Mouse (Mus musculus) myocyte (in vitro differentiated cells): ENCODE measurements around the gene Fgd6. TPM values are rescaled to one million over a fixed set of nuclear protein-coding genes. Genes with fewer than 3 reads are reported as not detected.

ENCODE experiments used
- H3K27me3 ChIP-seq: one replicate; pipeline ENCODE4 v1.6.1; 2011; ENCODE audit not compliant: control insufficient read depth, insufficient read depth, insufficient read length
- H3K36me3 ChIP-seq: one replicate; pipeline ENCODE4 v1.6.1; 2011; ENCODE audit not compliant: control insufficient read depth, insufficient read depth
- H3K4me2 ChIP-seq: one replicate; pipeline ENCODE4 v1.6.1; 2011; ENCODE audit warnings: low read depth, control low read depth
- H3K4me3 ChIP-seq: one replicate; pipeline ENCODE4 v1.5.1; 2011; ENCODE audit warnings: mild to moderate bottlenecking, control low read depth, moderate library complexity
- H3K79me2 ChIP-seq: one replicate; pipeline ENCODE4 v1.6.1; 2011; ENCODE audit not compliant: control insufficient read depth, insufficient read depth
- H3ac ChIP-seq: one replicate; pipeline ENCODE4 v1.6.1; 2011; ENCODE audit not compliant: control insufficient read depth, insufficient read length
- CEBPB ChIP-seq: IDR thresholded peaks from 2 replicates; pipeline ENCODE4 v1.6.1; 2011; ENCODE audit warnings: mild to moderate bottlenecking, moderate library complexity; ENCODE audit not compliant: poor library complexity, insufficient read depth, severe bottlenecking
- E2F4 ChIP-seq: IDR thresholded peaks from one replicate; pipeline ENCODE4 v1.6.1; 2011; ENCODE audit warnings: mild to moderate bottlenecking, control low read depth, moderate library complexity; ENCODE audit not compliant: insufficient read depth
- MAX ChIP-seq: IDR thresholded peaks from one replicate; pipeline ENCODE4 v1.6.1; 2011; ENCODE audit warnings: low read depth, mild to moderate bottlenecking, control low read depth
- MYOD1 ChIP-seq, 3 experiments: IDR thresholded peaks; one replicate each; pipeline ENCODE4 v1.6.1; 2011; ENCODE audit warnings: control low read depth in 2 of 3, low read depth in 2 of 3, mild to moderate bottlenecking in 2 of 3, moderate library complexity in 1 of 3; ENCODE audit not compliant: insufficient read length in 2 of 3, control insufficient read depth in 1 of 3
- MYOG ChIP-seq, 3 experiments: IDR thresholded peaks; one replicate each; pipeline ENCODE4 v1.6.1; 2011; ENCODE audit warnings: control low read depth in 2 of 3, low read depth in 2 of 3, mild to moderate bottlenecking in 2 of 3; ENCODE audit not compliant: insufficient read length in 2 of 3, control insufficient read depth in 1 of 3, insufficient read depth in 1 of 3
- POLR2A ChIP-seq: IDR thresholded peaks from one replicate; pipeline ENCODE4 v1.6.1; 2011; ENCODE audit warnings: low read depth, mild to moderate bottlenecking, control low read depth, moderate library complexity; ENCODE audit not compliant: insufficient read length
- POLR2AphosphoS2 ChIP-seq: IDR thresholded peaks from one replicate; pipeline ENCODE4 v1.6.1; 2011; ENCODE audit warnings: low read depth, control low read depth; ENCODE audit not compliant: insufficient read length
- REST ChIP-seq: IDR thresholded peaks from one replicate; pipeline ENCODE4 v1.6.1; 2011; ENCODE audit warnings: mild to moderate bottlenecking, control low read depth, moderate library complexity; ENCODE audit not compliant: insufficient read depth, insufficient read length
- SRF ChIP-seq: IDR thresholded peaks from one replicate; pipeline ENCODE4 v1.6.1; 2011; ENCODE audit warnings: low read depth; ENCODE audit not compliant: control insufficient read depth, insufficient read length
- TCF12 ChIP-seq: IDR thresholded peaks from one replicate; pipeline ENCODE4 v1.6.1; 2011; ENCODE audit warnings: mild to moderate bottlenecking, control low read depth; ENCODE audit not compliant: poor library complexity, insufficient read depth, severe bottlenecking
- TCF3 ChIP-seq: IDR thresholded peaks from one replicate; pipeline ENCODE4 v1.6.1; 2011; ENCODE audit warnings: low read depth, control low read depth; ENCODE audit not compliant: insufficient read length
- USF1 ChIP-seq: IDR thresholded peaks from one replicate; pipeline ENCODE4 v1.6.1; 2011; ENCODE audit warnings: low read depth, mild to moderate bottlenecking, control low read depth, moderate library complexity
- polyA plus RNA-seq: library from polyadenylated mRNA; unstranded; fragments of >200 nt; fragmentation: generic; extraction: Trizol; gene quantifications from one replicate; pipeline ENCODE4 v1.2.1, GENCODE M21; 2012; ENCODE audit warnings: missing spikeins

Gene Fgd6
- polyA plus RNA-seq, 1 experiment = 1.7 TPM

DNA sequence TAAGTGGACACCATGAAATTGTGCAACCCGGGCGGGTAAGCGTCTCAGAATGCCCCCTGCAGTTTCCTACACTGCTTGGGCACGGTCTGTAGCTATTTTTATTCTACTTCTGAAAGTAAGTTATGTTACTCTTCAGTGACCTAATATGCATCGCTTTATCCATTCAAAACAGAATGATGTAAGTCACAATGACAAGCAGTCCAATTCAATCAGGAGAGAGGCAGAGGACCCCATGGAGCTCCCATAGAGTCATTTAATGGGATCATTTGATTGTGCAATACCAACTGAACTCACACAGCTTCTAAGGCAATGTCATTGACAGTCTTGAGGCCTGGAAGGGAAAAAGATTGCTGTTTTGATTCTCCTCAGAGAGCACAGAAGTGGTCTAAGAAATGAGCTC lies 87.8 kb downstream of the Fgd6 start:
- no peak overlapping the region for H3K4me3 ChIP-seq
- TF ChIP-seq TCF12 (no peak), CEBPB (no peak), TCF3 (no peak), MAX (no peak), POLR2A (no peak), POLR2AphosphoS2 (no peak)
- H3K27me3 ChIP-seq = no peaks in the 10 kb centered on the region
- H3ac ChIP-seq = no peak overlapping the region
- no peaks in the 10 kb centered on the region for H3K36me3 ChIP-seq
- H3K4me2 ChIP-seq = no peak overlapping the region
- H3K79me2 ChIP-seq = no peaks in the 10 kb centered on the region

DNA sequence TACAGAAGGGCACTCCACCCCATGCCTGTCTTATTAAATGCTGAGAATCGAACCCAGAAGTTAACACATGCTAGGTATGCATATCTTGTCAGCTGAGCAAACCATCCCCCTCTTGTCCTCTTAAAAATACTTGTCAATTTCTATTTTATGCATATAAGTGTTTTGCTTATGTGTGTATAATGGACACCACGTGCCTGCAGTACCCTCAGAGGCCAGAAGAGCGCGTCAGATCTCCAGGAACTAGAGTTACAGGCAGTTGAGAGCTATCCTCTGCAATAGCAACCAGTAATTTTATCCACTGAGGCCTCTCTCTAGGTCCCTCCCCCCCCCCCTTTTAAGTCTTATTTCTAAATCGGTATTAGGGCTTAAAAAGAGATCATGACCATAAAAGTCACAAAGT lies 88.6 kb downstream of the Fgd6 start:
- Histone ChIP-seq H3K27me3 (no peaks in the 10 kb centered on the region), H3K4me2 (no peak overlapping the region), H3K79me2 (no peaks in the 10 kb centered on the region), H3ac (no peak overlapping the region), H3K4me3 (no peak overlapping the region), H3K36me3 (no peaks in the 10 kb centered on the region)
- no peak for TF ChIP-seq MYOG (IDR thresholded peaks at IDR 0.05; ENCODE audit: control insufficient read depth in 1 of 3, insufficient read depth in 1 of 3, insufficient read length in 2 of 3, low read depth in 2 of 3)
- TF ChIP-seq MYOD1 (IDR thresholded peaks at IDR 0.05; ENCODE audit: control insufficient read depth in 1 of 3, insufficient read length in 2 of 3, low read depth in 2 of 3) = no peak
- TF ChIP-seq CEBPB = no peak
- no peak for TF ChIP-seq TCF12
- no peak for TF ChIP-seq POLR2AphosphoS2
- TF ChIP-seq E2F4 = no peak
- TF ChIP-seq USF1 = no peak
- no peak for TF ChIP-seq MAX
- TF ChIP-seq SRF = no peak
- no peak for TF ChIP-seq TCF3
- no peak for TF ChIP-seq POLR2A
- TF ChIP-seq REST = no peak

DNA sequence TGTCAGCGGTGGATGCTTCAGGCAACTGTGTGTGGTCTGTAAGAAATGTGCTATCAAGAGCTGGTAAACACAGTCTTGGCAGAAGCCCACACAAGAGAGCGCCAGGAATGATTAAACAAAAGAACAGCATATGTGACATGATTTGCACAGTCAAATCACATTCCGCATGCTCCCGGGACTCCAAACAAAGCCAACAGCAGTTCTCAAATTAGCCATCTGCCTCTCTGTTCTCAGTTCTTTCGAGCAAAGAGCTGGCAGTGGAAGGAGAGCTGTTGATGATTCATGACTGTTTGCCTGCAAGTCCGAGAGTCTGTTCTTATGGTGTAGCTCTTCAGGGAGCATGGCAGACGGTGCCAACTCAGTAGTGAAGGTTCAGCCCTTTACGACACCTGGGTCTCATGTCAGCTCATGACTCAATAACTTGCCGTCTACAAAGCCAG lies 93.9 kb downstream of the Fgd6 start:
- no peaks in the 10 kb centered on the region for H3K79me2 ChIP-seq
- H3ac ChIP-seq = no peak overlapping the region
- no peaks in the 10 kb centered on the region for H3K27me3 ChIP-seq
- TF ChIP-seq MYOD1 (IDR thresholded peaks at IDR 0.05; ENCODE audit: control insufficient read depth in 1 of 3, insufficient read length in 2 of 3, low read depth in 2 of 3) = no peak
- no peak for TF ChIP-seq MAX
- no peak for TF ChIP-seq MYOG (IDR thresholded peaks at IDR 0.05; ENCODE audit: control insufficient read depth in 1 of 3, insufficient read depth in 1 of 3, insufficient read length in 2 of 3, low read depth in 2 of 3)
- TF ChIP-seq USF1 = no peak
- TF ChIP-seq POLR2A = no peak
- no peak for TF ChIP-seq TCF3
- TF ChIP-seq REST = no peak
- no peak for TF ChIP-seq TCF12
- no peak for TF ChIP-seq E2F4
- TF ChIP-seq POLR2AphosphoS2 = no peak
- no peak for TF ChIP-seq CEBPB
- no peak for TF ChIP-seq SRF
- no peaks in the 10 kb centered on the region for H3K36me3 ChIP-seq
- no peak overlapping the region for H3K4me2 ChIP-seq
- no peak overlapping the region for H3K4me3 ChIP-seq

DNA sequence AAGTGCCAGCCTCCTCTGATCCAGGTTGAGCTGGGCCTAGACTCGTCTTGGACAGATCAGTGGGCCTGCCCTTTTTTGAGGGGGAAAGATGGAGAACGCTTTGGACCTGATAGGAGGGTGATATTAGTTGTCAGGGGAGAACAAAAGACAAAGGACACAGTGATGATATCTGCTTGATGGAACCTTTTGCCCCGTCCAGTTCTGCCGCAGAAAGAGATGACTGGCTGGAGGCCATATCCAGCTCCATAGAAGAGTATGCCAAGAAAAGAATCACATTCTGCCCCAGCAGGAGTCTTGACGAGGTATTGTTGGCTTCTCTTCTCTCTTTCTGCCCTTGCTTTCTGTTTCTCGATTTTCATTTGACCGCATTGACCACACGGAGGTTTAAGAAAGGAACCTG lies 97.3 kb downstream of the Fgd6 start:
- Histone ChIP-seq H3K4me2 (no peak overlapping the region), H3K79me2 (no peaks in the 10 kb centered on the region), H3ac (no peak overlapping the region), H3K36me3 (no peaks in the 10 kb centered on the region), H3K4me3 (no peak overlapping the region), H3K27me3 (no peaks in the 10 kb centered on the region)
- TF ChIP-seq SRF = no peak
- TF ChIP-seq REST = no peak
- TF ChIP-seq MYOG (IDR thresholded peaks at IDR 0.05; ENCODE audit: control insufficient read depth in 1 of 3, insufficient read depth in 1 of 3, insufficient read length in 2 of 3, low read depth in 2 of 3) = no peak
- no peak for TF ChIP-seq MYOD1 (IDR thresholded peaks at IDR 0.05; ENCODE audit: control insufficient read depth in 1 of 3, insufficient read length in 2 of 3, low read depth in 2 of 3)
- no peak for TF ChIP-seq MAX
- TF ChIP-seq POLR2A = no peak
- no peak for TF ChIP-seq USF1
- TF ChIP-seq CEBPB = no peak

GRCm38 (mm10) chr10:94133674-94134073 lies 97.9 kb downstream of the Fgd6 start:
- H3K27me3 ChIP-seq = no peaks in the 10 kb centered on the region
- TF ChIP-seq MYOD1 (IDR thresholded peaks at IDR 0.05; ENCODE audit: control insufficient read depth in 1 of 3, insufficient read length in 2 of 3, low read depth in 2 of 3) (no peak), POLR2A (no peak), POLR2AphosphoS2 (no peak), E2F4 (no peak), USF1 (no peak), REST (no peak)
- no peak overlapping the region for H3K4me3 ChIP-seq
- no peak overlapping the region for H3K4me2 ChIP-seq
- H3K36me3 ChIP-seq = no peaks in the 10 kb centered on the region
- no peaks in the 10 kb centered on the region for H3K79me2 ChIP-seq
- no peak overlapping the region for H3ac ChIP-seq
